Mouse (Mus musculus) neutrophil, adult 5-6 weeks (primary cell): Measurements from ENCODE around the gene Zkscan14. TPM values are rescaled to one million over a fixed set of nuclear protein-coding genes. Genes with fewer than 3 reads are reported as not detected.

Source experiments
- total RNA-seq: library from RNA; stranded (forward); fragments of 200-1000 nt; gene quantifications from 2 replicates; pipeline ENCODE4 v1.2.3, GENCODE M21; 2017

Zkscan14 gene
- total RNA-seq, 1 experiment from 2014 or later, result 39.6 TPM

Other genes with a start within 250 kb of the Zkscan14 start
- 14.4 and 19.2 TPM in 2 replicates for gene Smurf1, start 236.0 kb downstream of the Zkscan14 start, total RNA-seq
- not detected in 2 replicates for gene Gm4871, start 169.1 kb downstream of the Zkscan14 start, total RNA-seq
- gene 1700018F24Rik, start 158.9 kb downstream of the Zkscan14 start, total RNA-seq, result not detected in 2 replicates
- 71.2 and 79.7 TPM in 2 replicates for gene Arpc1a, start 118.0 kb downstream of the Zkscan14 start, total RNA-seq
- gene Kpna7, start 117.8 kb downstream of the Zkscan14 start, total RNA-seq, result not detected in 2 replicates
- 524 and 552 TPM in 2 replicates for gene Arpc1b, start 87.7 kb downstream of the Zkscan14 start, total RNA-seq
- gene Pdap1, start 61.6 kb downstream of the Zkscan14 start, total RNA-seq, result 73.3 and 79.9 TPM in 2 replicates
- gene Bud31, start 61.5 kb downstream of the Zkscan14 start, total RNA-seq, result 170 and 185 TPM in 2 replicates
- 20.3 and 20.8 TPM in 2 replicates for gene Ptcd1, start 34.8 kb downstream of the Zkscan14 start, total RNA-seq
- 31.9 and 36.5 TPM in 2 replicates for gene Cpsf4, start 34.7 kb downstream of the Zkscan14 start, total RNA-seq
- gene Atp5j2, start 9.8 kb downstream of the Zkscan14 start, total RNA-seq, result 71.6 and 81.6 TPM in 2 replicates
- 6.6 and 8.5 TPM in 2 replicates for gene Zkscan5, start 2.7 kb upstream of the Zkscan14 start, total RNA-seq
- 33.1 and 35.4 TPM in 2 replicates for gene Zfp655, start 29.8 kb upstream of the Zkscan14 start, total RNA-seq
- gene Zscan25, start 78.6 kb upstream of the Zkscan14 start, total RNA-seq, result 9.3 and 10.5 TPM in 2 replicates
- not detected in 2 replicates for gene Cyp3a57, start 143.4 kb upstream of the Zkscan14 start, total RNA-seq